Mouse (Mus musculus) adrenal gland (tissue): ENCODE measurements around the gene Pbp2.

Experiments
- intact Hi-C: fragments of 180-260 bp; cut with DNase I; formaldehyde crosslinking; loops from one replicate; pipeline ENCODE4 v1.15.1; 2025

Gene Pbp2

DNA sequence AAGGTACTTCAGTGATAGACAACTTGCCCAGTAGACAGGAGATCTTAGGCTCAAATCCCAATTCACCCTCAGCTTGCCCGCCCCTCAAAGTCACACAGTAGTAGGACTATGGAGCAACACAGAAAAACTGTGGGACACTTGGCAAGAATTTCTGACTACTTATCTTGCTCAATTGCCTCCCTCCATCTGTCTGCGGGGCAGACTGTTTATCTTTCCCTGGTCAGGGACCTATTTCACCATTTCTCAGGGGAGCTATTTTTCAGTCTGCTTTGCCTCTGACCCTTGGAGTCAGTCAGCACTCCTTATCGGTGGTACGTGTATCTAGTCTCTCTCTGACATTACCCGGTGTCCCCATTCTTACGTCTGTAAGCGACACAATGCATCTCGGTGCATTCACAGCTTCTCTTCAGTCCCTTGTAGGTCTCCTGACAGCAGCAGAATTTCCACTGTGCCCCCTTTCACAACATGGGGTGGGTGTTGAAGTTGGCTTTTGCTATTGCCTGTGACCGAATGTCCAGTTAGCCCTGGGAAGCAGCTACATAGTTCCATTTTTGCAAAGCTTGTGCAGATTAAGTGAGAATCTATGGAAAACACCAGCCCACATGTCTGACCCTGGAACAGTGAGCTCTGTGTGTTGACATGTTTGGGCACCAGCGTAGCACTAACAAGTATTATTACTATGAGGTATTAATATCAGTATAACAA, 7.6 kb downstream of the Pbp2 start:
- intact Hi-C loops, result no loop called here

- intact Hi-C loops, result no loop called here
These were observed 9.7 kb downstream of the Pbp2 start for GRCm38 (mm10) chr6:135300469-135300868.

GRCm38 (mm10) chr6:135299024-135299550, 11.1 kb downstream of the Pbp2 start:
- intact Hi-C loops, result no loop called here

DNA sequence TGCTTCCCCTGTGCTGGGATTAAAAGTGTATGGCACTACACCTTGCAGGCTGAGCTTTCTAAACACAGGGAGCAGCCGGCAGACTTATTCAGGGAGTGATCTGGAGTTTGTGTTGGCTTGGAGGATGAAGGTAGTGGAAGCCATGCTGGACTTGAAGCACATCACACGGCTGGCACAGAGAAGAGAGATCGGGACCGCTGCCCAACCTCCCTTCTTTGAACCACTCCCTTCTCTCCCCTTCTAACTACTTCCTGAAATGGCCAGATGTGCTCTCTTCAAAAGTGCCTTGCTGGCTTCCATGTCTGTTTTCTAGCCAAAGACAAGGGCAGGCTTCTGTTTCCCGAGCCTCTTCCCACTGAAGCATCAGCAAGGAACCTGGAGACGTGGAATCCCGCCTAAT, 12.6 kb downstream of the Pbp2 start:
- intact Hi-C loops, result no loop called here

DNA sequence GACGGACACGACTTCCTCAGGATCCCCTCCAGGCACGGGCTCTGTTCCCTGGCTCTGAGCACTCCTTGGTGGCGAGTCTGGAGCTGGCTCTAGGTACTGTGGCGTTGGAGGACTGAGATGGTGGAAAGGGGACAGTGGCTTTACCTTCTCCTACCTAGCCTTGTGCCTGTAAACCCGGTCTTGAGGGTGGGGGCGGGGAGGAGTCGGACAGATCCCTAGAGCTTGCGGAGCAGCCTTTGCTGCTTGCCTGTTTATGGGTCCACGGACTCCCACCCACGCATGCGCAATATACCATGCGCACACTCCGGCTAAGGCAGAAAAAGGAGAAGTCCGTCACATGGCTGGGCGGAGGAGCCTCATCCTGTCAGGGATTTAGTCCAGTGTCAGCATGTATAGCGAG, 13.9 kb downstream of the Pbp2 start:
- intact Hi-C loops, result no loop called here

- intact Hi-C loops, result no loop called here
These were observed 14.9 kb downstream of the Pbp2 start for GRCm38 (mm10) chr6:135295082-135295861.

GRCm38 (mm10) chr6:135294150-135294549, 16.1 kb downstream of the Pbp2 start:
- intact Hi-C loops, result no loop called here

DNA sequence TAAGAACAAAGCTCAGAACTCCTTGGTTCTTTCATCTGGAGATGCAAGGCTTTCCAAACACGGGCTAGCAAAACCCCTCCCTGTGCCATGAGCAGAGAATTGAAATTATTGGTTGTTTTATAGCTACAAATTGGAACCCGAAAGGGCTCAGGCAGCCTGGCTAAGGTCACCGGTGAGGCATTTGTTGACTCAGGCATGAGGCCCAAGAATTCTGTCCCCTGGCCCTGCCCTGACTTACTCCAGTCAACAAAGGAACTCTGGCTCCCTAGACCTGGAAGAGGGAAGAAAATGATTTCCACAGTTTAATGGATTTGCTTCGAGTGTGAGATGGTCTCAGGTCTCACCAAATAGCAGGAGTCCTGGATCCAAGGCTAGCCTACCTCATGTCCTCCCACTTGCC, 17.8 kb downstream of the Pbp2 start:
- intact Hi-C loops, result no loop called here

- intact Hi-C loops, result no loop called here
These were observed 30.3 kb downstream of the Pbp2 start for GRCm38 (mm10) chr6:135279856-135280255.

GRCm38 (mm10) chr6:135279286-135279685, 30.9 kb downstream of the Pbp2 start:
- intact Hi-C loops, result no loop called here

- intact Hi-C loops, result no loop called here
These were observed 31.9 kb downstream of the Pbp2 start for GRCm38 (mm10) chr6:135278302-135278701.

GRCm38 (mm10) chr6:135276474-135277295, 33.5 kb downstream of the Pbp2 start:
- intact Hi-C loops, result no loop called here

DNA sequence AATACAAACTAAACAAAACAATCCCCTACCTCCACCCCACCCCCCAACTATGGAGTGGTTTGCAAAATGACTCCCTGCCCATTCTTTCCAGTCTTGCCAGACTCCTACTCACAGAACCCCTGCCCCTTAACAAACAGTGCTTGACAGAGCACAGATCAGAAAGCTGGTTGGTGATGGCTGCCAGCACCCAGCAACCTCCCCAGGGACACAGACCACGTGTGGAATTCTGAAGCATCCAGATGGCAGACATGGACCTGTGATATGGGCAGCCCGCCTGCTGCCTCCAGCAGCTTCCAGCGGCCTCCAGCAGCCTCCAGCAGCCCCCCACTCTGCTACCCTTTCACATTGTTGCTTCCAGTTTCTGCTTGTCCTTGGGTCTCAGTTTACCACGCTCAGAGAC, 35.0 kb downstream of the Pbp2 start:
- intact Hi-C loops, result no loop called here

- intact Hi-C loops, result no loop called here
These were observed 37.1 kb downstream of the Pbp2 start for GRCm38 (mm10) chr6:135273066-135273465.

GRCm38 (mm10) chr6:135271761-135272160, 38.4 kb downstream of the Pbp2 start:
- intact Hi-C loops, result no loop called here

DNA sequence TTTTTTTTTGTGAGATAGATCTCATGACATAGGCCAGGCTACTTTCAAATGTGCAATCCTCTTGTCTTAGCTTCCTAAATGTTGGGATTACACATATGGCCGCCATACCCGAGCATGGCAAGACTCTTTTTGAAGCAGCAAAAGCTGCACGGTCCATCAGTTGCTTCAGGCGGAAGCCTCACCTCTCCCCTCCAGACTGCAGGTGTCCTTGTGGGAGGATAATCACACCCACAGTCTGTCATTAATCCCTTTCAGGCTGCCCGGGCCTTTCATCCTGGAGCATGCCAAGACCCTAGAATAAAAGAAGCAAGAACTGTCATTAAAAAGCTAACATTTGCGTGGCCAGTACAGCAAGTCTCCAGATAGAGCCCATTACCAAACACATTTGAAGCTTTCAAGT, 40.6 kb downstream of the Pbp2 start:
- intact Hi-C loops, result no loop called here

- intact Hi-C loops, result no loop called here
These were observed 41.8 kb downstream of the Pbp2 start for GRCm38 (mm10) chr6:135268392-135268791.

DNA sequence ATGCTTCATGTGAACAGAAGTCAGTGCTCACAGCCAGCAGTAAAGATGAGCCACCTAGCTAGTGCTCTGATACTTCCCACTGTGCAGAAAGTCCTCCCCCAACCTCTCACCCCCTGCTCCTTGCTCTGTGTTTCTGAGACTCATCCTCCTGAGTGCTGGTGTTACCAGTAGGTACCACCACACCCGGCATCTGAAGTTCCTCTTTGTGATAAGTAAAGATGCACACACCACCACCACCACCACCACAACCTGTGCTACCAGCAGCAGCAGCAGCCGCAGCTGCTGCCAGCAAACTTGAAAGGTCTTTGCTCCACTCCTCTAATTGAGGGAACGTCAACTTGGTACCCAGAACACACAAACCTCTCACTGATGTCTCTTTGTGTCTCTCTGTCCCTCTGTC, 43.0 kb downstream of the Pbp2 start:
- intact Hi-C loops, result no loop called here

DNA sequence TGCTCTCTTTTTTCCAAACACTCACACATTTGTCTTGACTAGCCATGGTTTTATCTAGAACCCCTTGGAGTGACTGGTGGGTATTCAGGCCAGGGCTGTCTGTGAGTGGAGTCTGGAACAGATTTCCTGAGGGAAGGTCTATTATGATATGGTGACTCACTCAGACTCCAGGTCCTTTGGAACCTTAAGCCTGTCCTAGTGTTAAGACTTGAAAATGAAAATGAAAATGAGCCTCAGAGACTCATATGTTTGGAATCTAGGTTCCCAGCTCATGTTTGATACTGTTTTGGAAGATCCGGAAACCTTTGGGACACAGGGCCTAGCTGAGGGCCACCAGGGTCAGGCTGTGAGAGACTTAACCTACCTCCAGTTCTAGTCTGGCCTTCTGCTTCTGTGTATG, 44.1 kb downstream of the Pbp2 start:
- intact Hi-C loops, result no loop called here

GRCm38 (mm10) chr6:135264136-135264535, 46.1 kb downstream of the Pbp2 start:
- intact Hi-C loops, result no loop called here

DNA sequence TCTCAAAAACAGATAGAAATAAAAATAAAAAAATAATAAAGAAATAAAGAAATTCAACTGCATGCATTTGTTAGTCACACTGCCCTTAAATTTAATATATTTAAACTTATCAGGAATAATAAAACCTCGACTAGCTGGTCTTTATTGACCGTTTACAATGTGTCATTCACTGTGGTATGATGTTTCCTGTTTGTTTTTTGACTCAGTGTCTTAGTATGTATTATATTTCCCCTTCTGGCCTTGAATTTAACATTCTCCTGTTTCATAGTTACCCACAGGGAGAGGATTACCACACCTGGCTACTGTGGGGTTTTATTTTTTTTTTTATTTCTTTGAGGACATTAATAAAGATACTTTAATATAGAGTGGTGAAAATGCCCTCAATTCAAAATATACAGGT, 47.6 kb downstream of the Pbp2 start:
- intact Hi-C loops, result no loop called here

DNA sequence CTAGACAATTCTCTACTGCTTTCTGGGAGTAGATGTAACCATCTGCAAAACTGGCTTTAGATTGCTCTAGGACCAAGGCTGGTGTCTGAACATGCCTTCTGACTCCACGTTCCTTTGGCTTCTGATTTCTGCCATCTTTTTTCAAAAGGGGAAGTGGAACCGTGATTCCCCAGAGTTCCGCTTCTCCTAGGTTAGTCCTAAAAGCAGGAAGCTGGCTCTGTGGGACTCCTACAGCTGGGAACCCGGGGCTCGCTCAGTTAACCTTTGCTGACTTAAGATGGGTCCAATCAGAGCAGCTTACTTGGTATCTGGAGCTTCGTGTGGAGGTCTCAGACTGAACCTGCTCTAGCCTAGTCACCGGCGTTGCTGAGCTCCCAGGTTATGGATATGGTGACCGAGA, 49.1 kb downstream of the Pbp2 start:
- intact Hi-C loops, result no loop called here
